In the genomic region with DNA sequence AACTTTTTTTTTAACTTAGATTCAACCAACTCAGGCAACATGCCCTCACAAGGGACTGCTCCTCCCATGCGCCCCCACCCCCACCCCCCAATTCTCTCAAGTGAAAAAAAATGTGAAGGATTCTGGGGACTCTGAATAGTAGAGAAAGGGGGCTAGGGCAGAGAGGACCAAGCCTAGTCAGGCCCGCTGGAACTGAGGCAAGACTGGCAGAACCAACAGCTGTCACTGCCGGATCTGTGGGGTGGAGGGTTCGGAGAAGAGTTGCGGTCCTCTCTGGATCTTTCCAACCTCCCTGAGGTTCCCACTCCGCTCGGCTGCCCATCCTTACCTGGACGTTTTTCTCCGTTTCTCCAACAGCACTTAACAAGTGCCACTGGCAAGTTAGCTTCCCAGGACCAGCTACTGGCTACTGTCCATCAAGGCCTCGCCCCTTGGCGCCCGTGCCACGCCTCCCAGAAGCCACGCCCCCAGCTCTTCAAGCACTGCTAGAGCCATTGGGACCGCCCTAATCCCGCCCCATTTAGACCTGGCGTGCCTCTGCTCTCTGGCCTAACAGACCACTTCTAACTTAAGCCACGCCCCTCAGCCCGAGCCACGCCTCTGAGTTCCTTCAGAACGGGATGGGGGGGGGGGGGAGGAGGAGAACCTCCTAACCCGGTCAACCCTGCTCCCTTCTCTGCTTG, we compare ENCODE assay signal across 8 mouse cellular contexts. TPM values are rescaled to one million over a fixed set of nuclear protein-coding genes. Genes with fewer than 3 reads are reported as not detected.
DNase-seq lines count a peak whose midpoint lies in the region; ATAC-seq lines count a peak whose summit lies in the region.

A gene (minus strand): TSS at position 391 of the 683 bp plus-strand sequence.

- H3K9me3 ChIP-seq in embryonic facial prominence, embryonic 14.5 days (ENCODE audit: control insufficient read depth, low read length) = no peaks in the 10 kb centered on the region
- H3K9me3 ChIP-seq in limb, embryonic 11.5 days (ENCODE audit: control insufficient read depth, low read length) = no peaks in the 10 kb centered on the region
- H3K9me3 ChIP-seq in midbrain, embryonic 13.5 days = no peaks in the 10 kb centered on the region

- no peaks in the 10 kb centered on the region for H3K4me1 ChIP-seq in embryonic facial prominence, embryonic 14.5 days (ENCODE audit: control insufficient read depth, insufficient read depth, low read length)
- no peaks in the 10 kb centered on the region for H3K4me1 ChIP-seq in limb, embryonic 11.5 days (ENCODE audit: control insufficient read depth, insufficient read depth, low read length)
- 0 out of 2 replicates have a peak, but pooled peaks cover 5% of the 10 kb centered on the region for H3K4me1 ChIP-seq in midbrain, embryonic 13.5 days (replicated peaks)

- peak within 1 kb of the TSS; percentile 55 for H3K4me2 ChIP-seq in embryonic facial prominence, embryonic 14.5 days (ENCODE audit: low read depth, low read length)
- peak within 1 kb of the TSS; percentile 49 for H3K4me2 ChIP-seq in limb, embryonic 11.5 days (ENCODE audit: low read depth, severe bottlenecking)
- peak within 1 kb of the TSS; percentile 53 for H3K4me2 ChIP-seq in midbrain, embryonic 13.5 days (replicated peaks)

- H3K36me3 ChIP-seq in embryonic facial prominence, embryonic 14.5 days (ENCODE audit: control insufficient read depth, insufficient read depth, low read length) = no peaks in the 10 kb centered on the region
- H3K36me3 ChIP-seq in limb, embryonic 11.5 days (ENCODE audit: control insufficient read depth, insufficient read depth, low read length) = no peaks in the 10 kb centered on the region
- no peaks in the 10 kb centered on the region for H3K36me3 ChIP-seq in midbrain, embryonic 13.5 days

- whole genome bisulfite sequencing in embryonic facial prominence, embryonic 14.5 days = 17% methylated on average over 19 of the region's 22 CpGs
- 18% methylated on average over 21 of the region's 22 CpGs for WGBS in limb, embryonic 11.5 days
- WGBS in midbrain, embryonic 13.5 days = 20% methylated on average over 22 of the region's 22 CpGs

- 0 out of 2 replicates have a peak within 1 kb of the TSS, but pooled peaks have one; percentile 19 for H3K9ac ChIP-seq in embryonic facial prominence, embryonic 14.5 days (ENCODE audit: low read depth, low read length)
- no peak within 1 kb of the TSS for H3K9ac ChIP-seq in limb, embryonic 11.5 days (ENCODE audit: low read length)
- H3K9ac ChIP-seq in midbrain, embryonic 13.5 days (replicated peaks) = no peak within 1 kb of the TSS

- H3K4me3 ChIP-seq in embryonic facial prominence, embryonic 14.5 days (ENCODE audit: low read depth, low read length) = peak within 1 kb of the TSS; percentile 38
- peak within 1 kb of the TSS; percentile 21; the same call in 1 of the 2 replicates for H3K4me3 ChIP-seq in limb, embryonic 11.5 days (ENCODE audit: low read depth, low read length)
- H3K4me3 ChIP-seq in midbrain, embryonic 13.5 days (replicated peaks) = peak within 1 kb of the TSS; percentile 29

- peak; percentile 97 for ATAC-seq in embryonic facial prominence, embryonic 14.5 days (ENCODE audit: low read depth)
- peak; percentile 98 for ATAC-seq in limb, embryonic 11.5 days (ENCODE audit: insufficient number of reproducible peaks, low FRiP score, low TSS enrichment, low read depth)
- ATAC-seq in midbrain, embryonic 13.5 days = peak; percentile 97

- peaks cover 3% of the 10 kb centered on the region; the same call in 1 of the 2 replicates for H3K27me3 ChIP-seq in embryonic facial prominence, embryonic 14.5 days (replicated peaks; ENCODE audit: control insufficient read depth, insufficient read depth, low read length)
- H3K27me3 ChIP-seq in limb, embryonic 11.5 days (ENCODE audit: control insufficient read depth, insufficient read depth, low read length) = no peaks in the 10 kb centered on the region
- peaks cover 8% of the 10 kb centered on the region; the same call in 1 of the 2 replicates for H3K27me3 ChIP-seq in midbrain, embryonic 13.5 days

- H3K27ac ChIP-seq in embryonic facial prominence, embryonic 14.5 days (replicated peaks; ENCODE audit: low read depth, low read length) = no peak within 1 kb of the TSS
- H3K27ac ChIP-seq in limb, embryonic 11.5 days (replicated peaks; ENCODE audit: low read depth, low read length) = no peak within 1 kb of the TSS
- H3K27ac ChIP-seq in midbrain, embryonic 13.5 days = no peak within 1 kb of the TSS

- DNase-seq in 3T3-L1 (ENCODE audit: low read depth, low spot score) = peak; percentile 98
- peak; percentile 50 to 61 for DNase-seq in adrenal gland, postnatal 4 days (ENCODE audit: low spot score in 2 of 2)
- peak; percentile 94 for DNase-seq in embryonic facial prominence, embryonic 14.5 days (ENCODE audit: low spot score)
- peak; percentile 92 to 93 for DNase-seq in heart, adult 18-20 months
- DNase-seq in kidney, adult 18-20 months = peak; percentile 95
- DNase-seq in limb, embryonic 11.5 days (ENCODE audit: low spot score) = peak; percentile 88
- peak; percentile 71 for DNase-seq in spleen, adult 12 weeks (ENCODE audit: low spot score)

RNA-seq across cellular contexts. Expression of the gene that starts here (rescaled TPM):
- total RNA-seq in adrenal gland, postnatal 4 days (2021) = 1 to 10 TPM; 1.5 to 4.2 TPM
- polyA plus RNA-seq in embryonic facial prominence, embryonic 14.5 days (2014; fragmentation: Nextera tagmentation; extraction: Ambion mirVana) = 0.47 and 0.50 TPM in 2 replicates
- 1 to 10 TPM; 1.3 to 5.0 TPM for total RNA-seq in heart, adult 18-20 months (2021)
- 0.72 and 1.0 TPM in 2 replicates for polyA plus RNA-seq in limb, embryonic 11.5 days (2014; fragmentation: Nextera tagmentation; extraction: Ambion mirVana)
- polyA plus RNA-seq in midbrain, embryonic 13.5 days (2015; fragmentation: Nextera tagmentation; extraction: Ambion mirVana) = 0.30 and 0.31 TPM in 2 replicates

Comparison
In these comparisons a context has a peak if more than half of its experiments do, and no peak if none do; other contexts are left out.
1. Peak in DNase-seq, ATAC-seq, H3K4me3 ChIP-seq, H3K9ac ChIP-seq and H3K4me2 ChIP-seq in embryonic facial prominence, embryonic 14.5 days; RNA of the gene not detected or under 1 TPM.
2. Peak in ATAC-seq, H3K4me3 ChIP-seq and H3K4me2 ChIP-seq in midbrain, embryonic 13.5 days; RNA of the gene not detected or under 1 TPM.